Mouse (Mus musculus) frontal cortex, postnatal 10 days (tissue): ENCODE results near the gene Vps37b.

Experiments used
- DNase-seq, 2 experiments: peaks; one replicate each; pipeline ENCODE4 v3.0.0; 2022; ENCODE audit warnings: low spot score in 2 of 2, mixed read lengths in 1 of 2

Gene Vps37b

GRCm38 (mm10) chr5:124045453-124046010, 13.5 kb upstream of the Vps37b start:
- no peak for DNase-seq

GRCm38 (mm10) chr5:124043999-124044398, 11.9 kb upstream of the Vps37b start:
- no peak for DNase-seq

- DNase-seq: peak; percentile 70 to 79
Observed at GRCm38 (mm10) chr5:124043212-124043978, 11.3 kb upstream of the Vps37b start.

DNA sequence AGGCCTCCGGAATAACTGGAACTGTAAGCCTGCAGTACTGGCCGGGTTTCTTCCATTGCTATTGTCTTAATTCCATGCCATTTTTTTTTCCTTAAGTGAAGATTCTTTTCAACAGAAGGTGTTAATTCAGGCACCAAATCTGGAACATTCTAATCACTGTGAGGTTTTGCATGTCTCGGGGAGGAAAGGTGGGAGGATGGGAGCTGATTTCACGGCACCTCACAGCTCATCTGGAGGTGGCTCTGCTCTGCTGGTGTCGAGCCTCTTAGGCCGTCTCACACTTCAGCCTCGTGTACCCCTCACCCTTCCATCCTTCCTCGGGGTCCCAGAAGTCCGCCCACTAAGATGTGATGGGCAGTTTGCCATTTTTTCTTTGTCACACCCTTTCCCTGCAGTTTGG, 9.0 kb upstream of the Vps37b start:
- no peak for DNase-seq

DNA sequence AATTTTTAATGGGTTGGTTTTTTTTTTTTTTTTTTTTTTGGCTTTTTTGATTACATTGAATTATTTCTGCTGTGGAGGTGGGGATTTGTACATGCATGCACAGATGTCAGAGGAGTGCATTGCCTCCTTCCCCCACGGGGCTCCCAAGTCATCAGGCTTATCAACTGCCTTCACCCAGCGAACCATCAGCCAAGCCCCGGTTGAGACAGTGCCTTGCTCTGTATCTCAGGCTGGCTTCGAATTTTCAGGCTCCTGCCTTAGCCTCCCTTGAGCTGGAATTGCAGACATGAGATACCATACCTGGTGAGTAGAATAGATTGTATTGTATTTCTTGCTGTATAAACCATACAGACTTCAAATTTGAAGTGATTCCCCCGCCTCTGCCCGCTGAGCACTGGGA, 7.5 kb upstream of the Vps37b start:
- DNase-seq: no peak

DNA sequence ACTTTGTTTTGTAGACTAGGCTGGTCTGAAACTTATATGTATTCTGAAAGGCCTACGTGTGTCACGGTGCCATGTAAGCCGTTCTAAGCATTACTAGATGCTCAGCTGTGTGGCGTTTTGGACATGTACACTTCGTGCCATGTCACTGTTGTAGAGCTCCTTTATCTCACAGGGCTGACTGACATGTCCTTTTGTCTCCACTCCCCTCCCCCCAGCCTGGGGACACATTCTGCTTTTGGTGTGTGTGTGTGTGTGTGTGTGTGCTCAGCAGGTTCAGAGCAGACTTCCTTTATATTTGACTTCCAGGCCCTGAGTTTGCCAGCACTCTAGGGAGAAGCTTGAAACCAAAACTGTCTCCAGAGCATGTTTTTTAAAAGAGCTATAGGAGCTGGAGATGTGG, 4.8 kb upstream of the Vps37b start:
- no peak for DNase-seq

- DNase-seq: no peak
Observed at GRCm38 (mm10) chr5:124036341-124036740, 4.3 kb upstream of the Vps37b start.

DNA sequence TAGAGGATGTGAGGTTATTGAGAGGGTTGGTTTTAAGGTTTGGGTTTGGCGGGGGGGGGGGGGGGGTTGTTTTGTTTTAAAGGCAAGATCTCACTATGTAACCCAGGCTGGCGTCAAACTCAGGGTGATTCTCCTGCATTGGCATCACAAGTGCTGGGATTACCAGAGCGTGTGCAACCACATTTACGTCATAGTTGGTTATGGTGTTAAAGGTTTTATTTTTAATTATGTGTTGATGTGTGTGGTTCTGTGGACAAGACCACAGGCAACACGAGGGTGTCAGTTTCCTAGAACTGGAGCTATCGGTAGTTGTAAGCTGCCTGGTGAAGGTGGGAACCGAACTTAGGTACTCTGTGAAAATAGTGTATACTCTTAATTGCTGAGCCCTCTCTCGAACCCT, 3.7 kb upstream of the Vps37b start:
- no peak for DNase-seq

GRCm38 (mm10) chr5:124035406-124035805, 3.3 kb upstream of the Vps37b start:
- DNase-seq: no peak

GRCm38 (mm10) chr5:124034471-124034870, 2.4 kb upstream of the Vps37b start:
- DNase-seq: no peak

GRCm38 (mm10) chr5:124031068-124031955, 758 bp downstream of the Vps37b start:
- no peak for DNase-seq

DNA sequence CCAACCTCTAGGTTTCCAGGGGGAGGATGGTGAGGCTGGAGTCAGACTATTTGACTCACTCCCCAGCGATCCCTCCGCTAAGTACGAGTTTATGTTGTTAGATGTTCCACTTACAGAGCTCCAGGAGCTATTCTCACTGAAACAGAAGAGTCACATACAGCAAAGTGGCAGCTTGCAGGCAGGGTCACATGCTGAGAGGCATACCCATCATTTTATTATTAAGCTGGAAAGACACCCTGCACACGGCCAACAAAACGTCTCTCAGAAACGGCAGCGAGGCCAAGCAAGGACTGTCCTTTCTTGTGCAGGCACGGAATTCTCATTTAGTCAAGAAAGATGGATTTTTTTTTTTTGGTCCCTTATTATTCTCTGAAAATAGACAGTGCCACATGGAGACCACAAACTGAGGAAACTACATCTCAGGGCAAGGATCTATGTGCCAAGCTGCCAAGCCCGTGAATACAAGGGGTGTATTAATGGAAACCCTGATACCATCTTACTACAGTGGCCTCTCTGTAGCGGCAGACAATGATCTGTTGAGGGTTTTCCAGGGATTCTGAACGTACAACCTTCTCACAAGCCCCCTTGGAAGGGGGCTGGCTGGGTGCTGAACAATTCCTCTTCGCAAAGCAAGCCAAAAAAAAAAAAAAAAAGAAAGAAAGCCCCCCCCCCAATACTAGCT, 1.5 kb downstream of the Vps37b start:
- no peak for DNase-seq

DNA sequence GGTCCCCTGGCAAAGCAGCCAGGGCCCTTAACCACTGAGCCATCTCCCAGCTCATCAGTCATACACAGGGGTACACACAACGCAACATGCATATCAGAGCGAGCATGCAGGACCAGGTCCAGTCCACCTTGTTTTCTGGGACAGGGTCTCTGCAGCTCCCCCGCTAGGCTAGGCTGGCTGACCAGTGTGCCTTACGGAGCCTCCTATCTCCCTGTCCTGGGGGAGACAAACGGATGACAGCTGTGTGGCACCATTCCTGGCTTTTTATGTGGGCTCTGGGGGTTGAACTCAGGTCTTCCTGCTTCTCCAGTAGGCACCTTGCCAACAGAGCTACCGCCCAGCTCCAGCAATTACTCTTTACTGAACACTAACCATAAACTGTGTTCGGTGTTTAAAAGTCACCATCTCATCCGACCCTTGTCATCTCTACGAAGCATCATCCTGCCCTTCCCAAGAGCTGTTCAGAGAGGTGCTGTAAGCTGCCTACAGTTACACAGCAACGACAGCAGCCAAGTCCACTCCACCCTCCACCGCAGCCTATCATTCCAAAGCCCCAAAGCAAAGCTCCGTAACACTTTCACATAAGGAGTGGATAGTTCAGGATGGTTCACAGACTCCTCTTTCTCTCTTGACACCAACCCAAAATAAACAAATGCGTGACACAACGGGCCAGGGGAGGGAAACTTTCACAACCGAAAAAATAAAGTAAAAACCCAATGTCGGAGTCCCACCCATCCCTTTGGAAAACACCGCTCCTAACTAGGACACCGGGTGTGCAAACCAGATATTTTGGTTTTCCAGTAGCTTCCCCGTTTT, 2.6 kb downstream of the Vps37b start:
- DNase-seq: no peak

DNA sequence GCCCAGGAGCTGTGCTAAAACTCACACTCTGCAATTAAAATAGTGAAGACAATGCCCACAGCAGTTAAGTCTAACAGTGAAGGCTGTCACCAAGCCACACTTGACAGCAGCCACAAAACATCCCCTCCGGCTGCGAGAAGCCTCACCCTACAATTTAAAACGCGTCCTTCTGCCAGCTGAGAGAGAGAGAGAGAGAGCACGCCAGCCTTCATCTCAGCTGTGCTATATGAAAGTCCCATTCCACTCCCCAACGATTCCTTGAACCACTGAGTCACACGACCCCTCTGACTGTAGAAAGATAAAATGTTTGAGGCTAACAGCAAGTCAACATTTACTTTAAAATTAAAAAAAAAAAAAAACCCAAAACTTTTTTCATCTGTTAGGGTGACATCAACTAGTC, 3.4 kb downstream of the Vps37b start:
- DNase-seq: no peak

DNA sequence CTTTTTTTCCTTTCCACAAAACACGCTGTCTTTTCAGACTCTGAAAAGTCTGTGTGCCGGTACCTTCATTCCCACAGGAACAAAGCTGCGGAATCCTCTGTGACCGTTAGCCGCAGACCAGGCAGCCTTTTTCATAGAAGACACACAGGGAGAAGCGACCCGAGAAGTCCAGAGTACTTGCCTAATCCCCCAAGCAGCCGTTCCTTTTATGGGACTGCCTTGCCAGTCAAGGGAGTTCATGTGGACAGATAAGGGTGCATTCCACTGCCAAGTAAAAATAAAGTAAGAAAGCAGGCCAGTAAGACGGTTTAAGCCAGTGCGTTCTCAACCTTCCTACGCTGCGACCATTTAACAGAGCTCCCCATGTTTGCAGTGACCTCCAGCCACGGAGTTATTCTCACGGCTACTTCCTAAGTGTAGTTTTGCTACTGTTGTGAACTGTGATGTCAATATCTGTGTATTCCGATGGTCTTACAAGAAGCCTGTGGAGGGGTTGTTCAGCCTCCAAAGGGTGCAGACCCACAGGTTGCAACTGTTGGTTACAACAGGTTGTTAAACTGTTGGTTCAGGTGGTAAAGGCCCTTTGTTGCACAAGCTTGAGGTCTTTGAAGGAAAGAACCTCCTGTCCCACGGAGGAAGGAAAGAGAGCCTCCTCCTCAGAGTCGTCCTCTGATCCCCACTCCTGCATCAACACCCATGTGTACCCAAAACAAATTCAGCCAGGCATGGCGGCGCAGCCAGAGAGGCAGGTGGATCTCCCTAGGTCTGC, 4.2 kb downstream of the Vps37b start:
- DNase-seq: no peak

DNA sequence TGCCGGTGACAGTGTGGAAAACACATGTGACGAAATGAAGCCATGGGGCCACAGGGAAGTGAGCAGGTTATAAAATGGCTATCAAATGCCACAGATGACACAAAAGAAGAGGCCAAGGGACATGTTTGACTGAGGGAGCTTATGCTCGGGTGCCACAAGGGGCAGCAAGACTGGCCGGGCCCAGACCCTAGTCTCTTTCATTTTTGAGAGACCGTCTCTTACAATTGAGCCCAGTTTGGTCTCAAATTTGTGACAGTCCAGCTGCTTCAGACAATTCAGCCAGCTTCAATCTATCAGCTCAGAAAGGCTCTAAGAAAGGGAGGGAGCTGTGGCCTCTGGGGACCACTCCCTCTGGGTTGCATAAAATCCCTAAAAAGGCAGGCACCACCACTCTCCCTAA, 5.5 kb downstream of the Vps37b start:
- DNase-seq: no peak

DNA sequence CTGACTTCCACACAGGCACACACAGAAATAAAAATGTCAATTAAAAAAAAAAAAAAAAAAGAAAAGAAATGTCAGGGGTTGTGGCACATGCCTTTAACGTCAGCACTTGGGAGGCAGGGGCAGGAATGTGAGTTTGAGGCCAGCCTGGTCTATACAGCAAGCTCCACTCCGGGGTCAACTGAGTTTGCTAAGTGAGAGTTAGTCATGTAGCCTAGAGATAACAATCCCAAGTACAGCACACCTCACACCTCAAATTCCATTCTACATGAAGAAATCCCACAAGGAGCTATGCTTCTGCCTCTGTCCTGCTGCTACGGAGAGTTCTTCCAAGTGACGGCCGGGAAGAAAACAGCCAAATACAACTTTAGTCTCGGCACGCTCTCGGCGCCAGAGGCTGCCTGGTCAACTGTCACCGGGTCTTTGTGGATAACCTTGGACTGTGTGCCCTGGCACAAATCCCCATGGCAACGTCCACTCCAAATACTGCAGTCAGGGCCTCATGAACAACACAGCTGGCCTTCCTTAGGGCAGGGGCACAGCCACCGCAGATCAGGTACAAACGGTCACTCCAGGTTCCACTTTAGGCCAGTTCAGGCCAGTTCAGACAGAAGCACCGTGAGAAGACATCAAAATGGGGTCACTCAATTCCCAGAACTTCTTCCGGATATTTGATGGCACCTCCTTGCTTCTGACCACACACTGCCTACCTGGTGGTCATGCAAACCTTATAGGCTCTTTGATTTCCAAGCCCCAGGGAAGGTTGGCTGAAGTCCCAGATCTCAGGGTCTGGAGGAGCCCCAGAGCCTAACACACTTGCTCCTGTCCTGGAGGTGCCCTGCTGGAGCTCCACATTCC, 6.3 kb downstream of the Vps37b start:
- no peak for DNase-seq

DNA sequence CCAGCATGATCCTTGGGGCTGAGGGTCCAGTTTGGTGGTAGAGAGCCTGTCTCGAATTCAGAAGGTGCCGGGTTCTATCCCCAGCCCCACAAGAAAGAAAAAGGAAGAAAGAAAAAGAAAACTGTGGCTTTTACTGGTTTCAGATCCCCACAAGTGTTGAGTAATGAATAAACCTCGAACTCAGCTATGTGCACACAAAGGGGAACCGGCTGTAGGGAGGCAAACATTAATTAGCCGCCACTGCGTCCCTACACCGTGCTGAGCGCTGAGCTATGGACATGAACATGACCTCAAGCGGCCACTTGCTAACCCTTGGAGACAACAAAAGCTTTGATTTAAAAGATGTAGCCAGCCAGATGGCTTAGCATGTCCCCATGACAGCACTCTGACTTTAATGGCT, 6.9 kb downstream of the Vps37b start:
- DNase-seq: no peak

DNA sequence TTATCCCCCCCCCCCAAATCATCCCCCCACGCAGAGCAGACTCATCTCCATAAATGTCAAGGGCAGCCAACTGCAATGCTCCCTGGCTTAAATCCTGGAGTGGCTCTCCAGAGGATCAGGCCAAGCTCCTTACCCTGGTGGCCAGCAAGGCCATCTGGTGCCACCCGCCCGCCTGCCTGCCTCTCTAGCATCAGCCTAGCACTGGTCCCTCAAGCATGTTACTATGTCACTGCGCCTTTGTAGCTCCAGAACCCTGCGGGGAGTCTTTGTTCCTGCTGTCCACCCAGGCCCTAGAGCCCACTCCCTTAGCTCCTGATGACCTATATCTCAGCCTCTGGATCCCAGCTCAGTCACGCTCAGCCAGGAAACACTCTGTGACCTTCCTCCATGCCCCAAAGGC, 7.4 kb downstream of the Vps37b start:
- no peak for DNase-seq

DNA sequence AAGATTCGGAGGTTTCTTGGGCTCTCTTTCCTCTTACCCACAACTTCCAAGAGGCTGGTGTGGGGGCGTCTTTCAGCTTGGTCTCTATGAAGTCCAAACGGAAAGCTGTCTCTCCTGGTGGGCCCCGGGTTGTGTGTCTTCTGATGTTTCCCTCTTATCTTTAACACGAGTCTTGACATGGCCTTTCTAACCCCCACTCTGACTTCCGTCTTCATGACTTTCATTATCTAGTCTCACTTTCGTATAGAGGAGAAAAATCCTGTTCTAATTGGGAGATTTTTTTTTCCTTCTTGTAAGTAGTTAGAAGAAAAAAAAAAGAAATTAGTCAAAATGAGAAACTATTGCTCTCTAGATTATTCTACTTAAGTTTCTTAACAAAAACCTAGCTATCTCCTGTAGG, 9.7 kb downstream of the Vps37b start:
- no peak for DNase-seq
